Mouse (Mus musculus) heart, embryonic 10.5 days (tissue): ENCODE measurements at regions not wholly inside any gene's neighbourhood (a gene's known extent, or its start where the extent isn't known, plus 50 kb on each side); places are given as distances from the start of the nearest gene placed in this dataset.
"Not testable (repeated sequence)": the region's sequence is repeated elsewhere in the genome, so short reads cannot be mapped to it uniquely, and the experiment has no call there.

Source experiments
- DNase-seq: peaks from one replicate; pipeline ENCODE4 v3.0.0-alpha.2; 2017; ENCODE audit warnings: low spot score
- H3K27ac ChIP-seq: fragments of 300-500 bp; sonication (generic); 2 replicates; pipeline ENCODE4 v1.5.1; 2016; ENCODE audit warnings: mild to moderate bottlenecking
- H3K27me3 ChIP-seq: fragments of 300-500 bp; sonication (generic); 2 replicates; pipeline ENCODE4 v1.6.1; 2016; ENCODE audit warnings: mild to moderate bottlenecking; ENCODE audit not compliant: poor library complexity, insufficient read depth, severe bottlenecking
- H3K36me3 ChIP-seq: fragments of 300-500 bp; sonication (generic); 2 replicates; pipeline ENCODE4 v1.6.1; 2016; ENCODE audit warnings: mild to moderate bottlenecking, moderate library complexity
- H3K4me1 ChIP-seq: fragments of 300-500 bp; sonication (generic); 2 replicates; pipeline ENCODE4 v1.6.1; 2016; ENCODE audit warnings: mild to moderate bottlenecking
- H3K4me3 ChIP-seq: fragments of 300-500 bp; sonication (generic); 2 replicates; pipeline ENCODE4 v1.5.1; 2016; ENCODE audit warnings: mild to moderate bottlenecking, moderate library complexity
- H3K9me3 ChIP-seq: fragments of 300-500 bp; sonication (generic); 2 replicates; pipeline ENCODE4 v1.6.1; 2016; ENCODE audit warnings: mild to moderate bottlenecking, moderate library complexity
- WGBS: fragments of 180-500 bp; shearing (Covaris S2); methylation state at CpG from one replicate; pipeline ENCODE4 v1.1.7; 2016; 5-methylcytosine and 5-hydroxymethylcytosine counted together

DNA sequence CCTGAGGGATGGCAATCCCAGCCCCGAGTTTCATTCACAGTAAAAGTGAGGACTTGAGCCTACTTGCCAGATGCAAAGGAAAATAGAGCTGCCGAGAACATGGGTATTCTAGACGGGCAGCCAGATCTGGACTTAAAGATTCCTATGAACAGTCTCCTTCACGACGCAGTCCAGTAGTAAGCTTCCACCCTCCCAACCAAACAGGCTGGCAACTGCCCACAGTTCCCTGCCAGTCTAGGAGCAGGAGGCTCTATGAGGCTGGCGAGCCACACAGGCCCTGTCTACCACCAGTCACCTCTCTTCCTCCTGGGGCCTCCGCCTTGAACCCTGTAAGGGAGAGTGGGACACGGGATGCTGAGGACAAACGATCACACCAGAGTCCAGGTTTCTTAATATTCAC, 153.5 kb upstream of the Snrpn start:
- no peaks in the 10 kb centered on the region for H3K27me3 ChIP-seq
- no peaks in the 10 kb centered on the region for H3K36me3 ChIP-seq
- no peak overlapping the region for H3K27ac ChIP-seq
- no peak for DNase-seq
- H3K9me3 ChIP-seq: peaks cover 7% of the 10 kb centered on the region; the same call in 1 of the 2 replicates
- no peak overlapping the region for H3K4me3 ChIP-seq
- no peaks in the 10 kb centered on the region for H3K4me1 ChIP-seq
- 82% methylated on average over 9 of the region's 9 CpGs for WGBS

DNA sequence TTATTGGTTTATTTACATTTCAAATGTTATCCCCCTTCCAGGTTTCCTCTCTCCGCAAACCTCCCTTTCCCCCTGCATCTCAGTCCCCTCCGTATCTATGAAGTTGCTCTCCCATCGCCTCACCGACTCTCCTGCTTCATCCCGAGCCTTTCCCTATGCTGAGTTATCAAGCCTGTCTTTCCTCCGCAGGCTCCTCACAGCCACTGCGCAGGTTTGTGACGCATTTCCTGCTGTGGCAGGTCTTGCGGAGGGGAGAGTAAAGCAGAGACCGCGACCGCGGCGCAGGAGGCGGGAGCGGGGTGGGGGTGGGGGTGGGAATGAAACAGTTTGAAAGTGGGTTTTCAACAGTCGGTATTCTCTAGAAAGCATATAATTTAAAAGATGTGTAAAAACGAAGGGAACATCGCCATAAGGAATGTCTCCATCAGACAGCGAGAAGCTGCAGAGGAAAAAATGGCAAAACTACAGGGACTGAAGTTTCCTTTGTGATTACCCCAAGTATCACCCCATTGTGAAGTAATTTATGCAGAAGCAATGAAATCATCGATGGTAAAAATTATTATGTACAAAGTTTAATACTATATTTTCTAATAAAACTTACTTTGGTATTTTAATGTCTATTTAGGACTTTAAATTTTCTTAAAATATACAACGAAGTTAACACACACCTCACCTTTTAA, 104.3 kb upstream of the Snrpn start:
- Histone ChIP-seq H3K4me3 (peak overlapping the region; percentile 53), H3K27ac (peak overlapping the region; percentile 75)
- not testable (repeated sequence) for H3K27me3 ChIP-seq, H3K36me3 ChIP-seq, H3K9me3 ChIP-seq, H3K4me1 ChIP-seq
- WGBS: 7% methylated on average over 22 of the region's 22 CpGs
- peak; percentile 84 for DNase-seq

DNA sequence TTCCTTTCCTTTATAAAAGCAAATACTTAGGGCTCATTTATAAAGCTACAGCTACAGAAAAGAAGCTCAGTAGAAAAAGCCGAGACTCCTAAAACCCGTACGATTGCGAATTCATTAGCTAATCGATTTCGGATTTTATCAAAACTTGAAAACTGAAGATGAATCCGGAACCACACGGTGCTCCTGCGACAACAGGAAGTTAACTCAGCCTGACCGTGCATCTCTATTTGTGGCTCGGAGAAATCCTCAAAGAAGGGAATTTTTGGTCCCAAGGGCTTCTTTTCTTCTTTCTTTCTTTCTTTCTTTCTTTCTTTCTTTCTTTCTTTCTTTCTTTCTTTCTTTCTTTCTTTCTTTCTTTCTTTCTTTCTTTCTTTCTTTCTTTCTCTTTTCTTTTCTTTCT, 103.7 kb upstream of the Snrpn start:
- H3K4me1 ChIP-seq, H3K9me3 ChIP-seq, DNase-seq, H3K27me3 ChIP-seq, H3K36me3 ChIP-seq: not testable (repeated sequence)
- Histone ChIP-seq H3K27ac (peak overlapping the region; percentile 64), H3K4me3 (peak overlapping the region; percentile 53)
- WGBS: 20% methylated on average over 11 of the region's 11 CpGs

DNA sequence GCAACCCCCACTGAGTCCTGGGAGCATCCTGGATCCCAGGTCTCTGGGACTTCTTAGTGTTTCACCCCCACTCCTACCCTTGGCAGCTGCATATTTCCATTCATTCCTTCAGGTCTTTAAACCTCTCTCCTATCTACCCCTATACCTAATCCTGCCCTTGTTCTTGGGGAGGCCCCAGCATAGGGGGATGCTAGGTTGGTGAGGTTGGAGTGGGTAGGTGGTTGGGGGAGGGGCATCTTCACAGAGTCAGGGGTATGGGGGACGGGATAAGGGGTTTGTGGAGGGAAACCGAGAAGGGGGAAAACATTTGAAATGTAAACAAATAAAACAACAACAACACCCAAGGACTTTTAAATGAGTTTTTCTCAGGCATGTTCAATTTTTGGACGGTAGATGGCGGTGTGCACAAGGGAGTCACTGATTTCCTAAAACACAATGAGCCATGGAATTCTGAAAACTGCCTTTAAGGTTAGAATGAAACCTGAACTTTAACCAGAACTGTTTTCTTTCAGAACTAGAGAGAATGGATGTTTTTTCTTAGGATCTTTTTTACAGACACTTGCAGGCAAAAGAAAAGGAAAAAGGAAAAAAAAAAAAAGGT, 98.7 kb upstream of the Snrpn start:
- not testable (repeated sequence) for H3K27me3 ChIP-seq, H3K36me3 ChIP-seq, H3K27ac ChIP-seq, H3K9me3 ChIP-seq, H3K4me3 ChIP-seq, DNase-seq, H3K4me1 ChIP-seq
- WGBS: 2% methylated on average over 4 of the region's 4 CpGs

DNA sequence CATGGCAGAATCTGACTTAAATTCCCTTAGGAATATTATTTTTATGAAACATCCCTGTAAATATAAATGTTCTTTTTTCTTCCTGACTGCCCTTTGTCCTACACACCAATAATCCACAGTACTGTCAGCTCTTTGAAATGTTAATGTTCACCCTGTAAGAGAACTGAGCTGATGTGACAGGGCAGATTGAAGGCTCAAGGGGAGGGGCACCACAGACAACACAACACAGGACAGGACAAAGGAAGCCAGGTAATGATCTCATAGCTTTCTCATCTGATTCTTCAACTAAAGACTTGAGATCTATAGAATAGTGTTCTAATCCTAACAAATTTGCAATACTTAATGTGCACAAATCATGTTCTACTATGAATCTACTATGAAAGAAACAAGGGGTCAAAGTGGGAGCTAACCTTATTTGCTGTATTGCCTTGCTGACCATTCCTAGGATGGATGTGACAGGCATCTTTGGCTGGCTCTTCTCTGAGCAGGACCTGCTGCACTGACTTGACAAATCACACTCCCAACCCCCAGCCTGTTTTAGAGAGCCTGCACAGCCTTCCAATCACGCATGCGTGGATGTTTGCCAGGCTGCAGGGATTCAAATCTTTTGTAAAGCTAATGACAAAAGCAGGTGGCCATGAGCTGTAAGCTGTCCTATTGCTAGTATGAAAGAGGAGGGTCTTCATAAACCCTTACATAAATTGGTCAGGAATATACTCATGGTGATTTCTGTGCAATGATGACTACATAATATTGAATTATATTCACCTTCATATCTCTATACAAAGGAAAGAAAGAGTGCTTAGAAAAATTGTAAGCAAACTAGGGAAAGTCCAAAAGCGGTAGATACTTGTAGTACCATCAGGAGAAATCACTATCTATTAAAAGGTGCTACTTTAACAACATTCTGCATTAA, 76.6 kb upstream of the Snrpn start:
- not testable (repeated sequence) for H3K36me3 ChIP-seq, DNase-seq, H3K4me1 ChIP-seq, H3K4me3 ChIP-seq, H3K27ac ChIP-seq, H3K9me3 ChIP-seq, H3K27me3 ChIP-seq
- WGBS: 60% methylated on average over 3 of the region's 3 CpGs
